Mouse (Mus musculus) CH12.LX (cell line): Measurements from ENCODE around the gene Kansl1l. TPM values are rescaled to one million over a fixed set of nuclear protein-coding genes. Genes with fewer than 3 reads are reported as not detected.
A peak's percentile ranks its signal among the peaks of the same experiment; 100 is the strongest.

Experiments
- DNase-seq: peaks from one replicate; pipeline ENCODE4 v3.0.0-alpha.2; 2013; ENCODE audit errors: extremely low read depth
- H3K27ac ChIP-seq: 2 replicates; pipeline ENCODE4 v1.5.1; 2012; ENCODE audit warnings: low read depth, mild to moderate bottlenecking, control low read depth, moderate library complexity; ENCODE audit not compliant: insufficient read depth
- H3K27me3 ChIP-seq: replicated peaks from 2 replicates; pipeline ENCODE3; 2012; ENCODE audit warnings: inconsistent platforms
- H3K36me3 ChIP-seq, 2 experiments: replicated peaks in 1 of 2; 2 replicates each; pipeline versions ENCODE3 to v1.6.1; 2012; ENCODE audit warnings: inconsistent platforms in 1 of 2, low read length in 1 of 2, mild to moderate bottlenecking in 1 of 2, mixed read lengths in 1 of 2, moderate library complexity in 1 of 2; ENCODE audit not compliant: control insufficient read depth in 1 of 2, insufficient read depth in 1 of 2
- H3K4me1 ChIP-seq, 2 experiments: 2 replicates each; pipeline ENCODE4 v1.6.1; 2012; ENCODE audit warnings: inconsistent platforms in 1 of 2, moderate library complexity in 1 of 2; ENCODE audit not compliant: insufficient read depth in 2 of 2, control insufficient read depth in 1 of 2
- H3K4me2 ChIP-seq: 2 replicates; pipeline ENCODE4 v1.6.1; 2012; ENCODE audit warnings: low read depth, mild to moderate bottlenecking, control low read depth; ENCODE audit not compliant: poor library complexity, insufficient read depth, severe bottlenecking
- H3K4me3 ChIP-seq, 3 experiments: fragments of 150-350 bp in 1 of 3; sonication (generic) in 1 of 3; replicated peaks in 1 of 3; 2 replicates each; pipeline versions ENCODE3 to v1.5.1; 2011 to 2012; ENCODE audit warnings: low read depth in 2 of 3, low read length in 2 of 3, mild to moderate bottlenecking in 2 of 3, moderate library complexity in 2 of 3, control low read depth in 1 of 3, improper control_type of control experiment in 1 of 3, inconsistent platforms in 1 of 3, mixed read lengths in 1 of 3; ENCODE audit not compliant: poor library complexity in 1 of 3
- H3K79me2 ChIP-seq: replicated peaks from 2 replicates; pipeline ENCODE4 v1.6.1; 2012; ENCODE audit warnings: mild to moderate bottlenecking, moderate library complexity; ENCODE audit not compliant: control insufficient read depth, poor library complexity, insufficient read depth, severe bottlenecking; ENCODE audit errors: extremely low read depth
- H3K9ac ChIP-seq: 2 replicates; pipeline ENCODE4 v1.6.1; 2012; ENCODE audit warnings: low read depth, mild to moderate bottlenecking, control low read depth, moderate library complexity; ENCODE audit not compliant: insufficient read depth
- H3K9me3 ChIP-seq: replicated peaks from 2 replicates; pipeline ENCODE3; 2012; ENCODE audit warnings: low read length, inconsistent platforms, mixed read lengths
- BHLHE40 ChIP-seq: IDR thresholded peaks from 2 replicates; pipeline ENCODE4 v1.6.1; 2011; ENCODE audit warnings: mild to moderate bottlenecking, low read depth, low read length, improper control_type of control experiment
- CHD1 ChIP-seq: IDR thresholded peaks from 2 replicates; pipeline ENCODE4 v1.6.1; 2012; ENCODE audit warnings: low read depth, low read length, improper control_type of control experiment, inconsistent platforms
- CTCF ChIP-seq, 2 experiments: IDR thresholded peaks in 1 of 2; conservative IDR thresholded peaks in 1 of 2; 2 replicates each; pipeline ENCODE4 v1.5.1; 2011 to 2012; ENCODE audit warnings: low read depth in 2 of 2, low read length in 2 of 2, improper control_type of control experiment in 1 of 2, inconsistent platforms in 1 of 2, mild to moderate bottlenecking in 1 of 2, moderate library complexity in 1 of 2
- ELF1 ChIP-seq: IDR thresholded peaks from 2 replicates; pipeline ENCODE4 v1.6.1; 2014; ENCODE audit warnings: low read depth, mild to moderate bottlenecking, inconsistent platforms, low read length, improper control_type of control experiment
- EP300 ChIP-seq: IDR thresholded peaks from 2 replicates; pipeline ENCODE4 v1.6.1; 2011; ENCODE audit warnings: low read length, improper control_type of control experiment
- GABPA ChIP-seq: IDR thresholded peaks from 2 replicates; pipeline ENCODE4 v1.6.1; 2012; ENCODE audit warnings: low read depth, low read length, improper control_type of control experiment, inconsistent platforms; ENCODE audit not compliant: insufficient replicate concordance
- HCFC1 ChIP-seq: IDR thresholded peaks from 2 replicates; pipeline ENCODE4 v1.6.1; 2012; ENCODE audit warnings: low read depth, mild to moderate bottlenecking, inconsistent platforms, low read length, improper control_type of control experiment
- IRF4 ChIP-seq: IDR thresholded peaks from 2 replicates; pipeline ENCODE4 v1.6.1; 2014; ENCODE audit warnings: low read depth, mild to moderate bottlenecking, inconsistent platforms, low read length, improper control_type of control experiment
- JUN ChIP-seq: IDR thresholded peaks from 2 replicates; pipeline ENCODE4 v1.6.1; 2011; ENCODE audit warnings: low read depth, mild to moderate bottlenecking, low read length, improper control_type of control experiment, moderate library complexity; ENCODE audit not compliant: insufficient read depth
- JUND ChIP-seq: conservative IDR thresholded peaks from 2 replicates; pipeline ENCODE4 v1.6.1; 2011; ENCODE audit warnings: low read depth, low read length, improper control_type of control experiment
- MEF2A ChIP-seq: IDR thresholded peaks from 2 replicates; pipeline ENCODE4 v1.6.1; 2014; ENCODE audit warnings: low read depth, mild to moderate bottlenecking, inconsistent platforms, low read length, improper control_type of control experiment, borderline replicate concordance
- NELFE ChIP-seq: IDR thresholded peaks from 2 replicates; pipeline ENCODE4 v1.6.1; 2011; ENCODE audit warnings: low read depth, low read length, improper control_type of control experiment
- PAX5 ChIP-seq: IDR thresholded peaks from 2 replicates; pipeline ENCODE4 v1.6.1; 2012; ENCODE audit warnings: low read length, inconsistent platforms, mixed read lengths
- POLR2A ChIP-seq: IDR thresholded peaks from 2 replicates; pipeline ENCODE4 v1.6.1; 2011; ENCODE audit warnings: low read depth, mild to moderate bottlenecking, improper control_type of control experiment, low read length
- POLR2AphosphoS2 ChIP-seq: IDR thresholded peaks from 2 replicates; pipeline ENCODE4 v1.6.1; 2011; ENCODE audit warnings: low read depth, low read length, improper control_type of control experiment
- RCOR1 ChIP-seq: conservative IDR thresholded peaks from 2 replicates; pipeline ENCODE4 v1.6.1; 2012; ENCODE audit warnings: low read depth, mild to moderate bottlenecking, inconsistent platforms, low read length, improper control_type of control experiment
- SIN3A ChIP-seq: IDR thresholded peaks from 2 replicates; pipeline ENCODE4 v1.6.1; 2012; ENCODE audit warnings: low read length, improper control_type of control experiment, inconsistent platforms
- SMC3 ChIP-seq: IDR thresholded peaks from 2 replicates; pipeline ENCODE4 v1.6.1; 2011; ENCODE audit warnings: low read depth, low read length, improper control_type of control experiment
- TBP ChIP-seq: conservative IDR thresholded peaks from 2 replicates; pipeline ENCODE4 v1.6.1; 2011; ENCODE audit warnings: low read depth, low read length, improper control_type of control experiment
- TCF12 ChIP-seq: IDR thresholded peaks from 2 replicates; pipeline ENCODE4 v1.6.1; 2014; ENCODE audit warnings: low read depth, mild to moderate bottlenecking, inconsistent platforms, low read length, improper control_type of control experiment
- UBTF ChIP-seq: IDR thresholded peaks from 2 replicates; pipeline ENCODE4 v1.6.1; 2012; ENCODE audit warnings: low read depth, mild to moderate bottlenecking, inconsistent platforms, low read length, improper control_type of control experiment, moderate library complexity
- ZKSCAN1 ChIP-seq: IDR thresholded peaks from 2 replicates; pipeline ENCODE4 v1.6.1; 2012; ENCODE audit warnings: low read depth, inconsistent platforms, low read length, improper control_type of control experiment, borderline replicate concordance
- ZMIZ1 ChIP-seq: IDR thresholded peaks from 2 replicates; pipeline ENCODE4 v1.6.1; 2012; ENCODE audit warnings: low read depth, mild to moderate bottlenecking, inconsistent platforms, low read length, improper control_type of control experiment
- ZNF384 ChIP-seq: IDR thresholded peaks from 2 replicates; pipeline ENCODE4 v1.6.1; 2012; ENCODE audit warnings: low read depth, low read length, improper control_type of control experiment, inconsistent platforms
- dilution Hi-C: fragments of 300-500 bp; cut with MboI; formaldehyde crosslinking; loops from 2 replicates; pipeline ENCODE4 v1.14.3; 2020; ENCODE audit warnings: low sequenced_read_pairs; ENCODE audit not compliant: extremely low pct_unique_long_range_greater_than_20kb, extremely low pct_ligation_motif_present
- in situ Hi-C: fragments of 300-500 bp; cut with MboI; formaldehyde crosslinking; loops from 3 replicates; pipeline ENCODE4 v1.14.3; 2019; ENCODE audit warnings: low sequenced_read_pairs, low pct_ligation_motif_present, low pct_unique_long_range_greater_than_20kb, mixed read lengths
- polyA plus RNA-seq: library from polyadenylated mRNA; unstranded; fragments of >175 nt; gene quantifications from 2 replicates; pipeline ENCODE4 v1.2.1, GENCODE M21; 2012; ENCODE audit warnings: low read depth; ENCODE audit not compliant: insufficient read length
- total RNA-seq, 2 experiments: library from RNA; depleted of rRNA; stranded (reverse); fragments of 300-350 nt in 1 of 2; fragments of >200 nt in 1 of 2; gene quantifications; 2 replicates each; pipeline ENCODE4 v1.2.3; 2012 to 2014

The Kansl1l gene
- 2.8 and 3.3 TPM in 2 replicates for total RNA-seq (2012; rRNA removed)
- total RNA-seq (2014; rRNA removed), result 6.0 and 6.9 TPM in 2 replicates
- polyA plus RNA-seq, result 3.5 and 3.6 TPM in 2 replicates

DNA sequence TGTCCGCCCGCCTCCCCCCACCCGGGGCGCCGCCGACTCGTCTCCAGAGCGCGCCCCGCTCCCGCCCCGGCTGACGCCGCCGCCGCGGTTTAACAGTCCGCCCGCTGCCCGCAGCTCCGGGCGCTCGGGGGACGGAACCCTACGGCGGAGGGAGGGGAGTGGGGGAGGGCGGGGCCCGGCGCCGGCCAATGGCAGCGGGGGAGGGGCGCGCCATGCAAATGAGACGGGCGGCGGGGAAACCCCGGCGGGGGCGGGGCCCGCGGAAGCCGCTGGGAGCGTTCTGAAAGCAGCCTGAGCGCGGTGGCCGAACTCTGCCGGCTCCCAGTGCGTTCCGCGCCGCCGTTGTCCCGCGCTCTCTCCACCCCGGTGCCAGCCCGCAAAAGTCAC lies at the start of gene Kansl1l:
Kansl1l (minus strand) TSS at position 110 of the 387 bp plus-strand sequence.
- Histone ChIP-seq H3K9ac (peak within 1 kb of the TSS; percentile 90), H3K4me3 (peak within 1 kb of the TSS; percentile 71 to 85 (median 79)), H3K4me1 (peaks cover 4 to 24% of the 10 kb centered on the region in 2 experiments; a peak in 3 of 4 replicates), H3K36me3 (peaks cover 0 to 5% of the 10 kb centered on the region in 2 experiments), H3K9me3 (no peaks in the 10 kb centered on the region), H3K27ac (peak within 1 kb of the TSS; percentile 82)
- DNase-seq, result peak; percentile 81
- in situ Hi-C loops, result no loop called here
- TF ChIP-seq POLR2AphosphoS2, result no peak
- TF ChIP-seq TCF12, result peak; percentile 53; the same call in 1 of the 2 replicates
- TF ChIP-seq CHD1, result no peak
- peak; percentile 49 for TF ChIP-seq ELF1
- TF ChIP-seq JUN, result no peak
- TF ChIP-seq SIN3A, result 0 out of 2 replicates have a peak, but pooled peaks have one; percentile 12
- TF ChIP-seq NELFE, result peak; percentile 70; the same call in 1 of the 2 replicates
- TF ChIP-seq PAX5, result no peak
- no peak for TF ChIP-seq GABPA
- no peak for TF ChIP-seq ZKSCAN1
- peak; percentile 38; the same call in 1 of the 2 replicates for TF ChIP-seq ZMIZ1
- TF ChIP-seq TBP, result no peak
- TF ChIP-seq UBTF, result 0 out of 2 replicates have a peak, but pooled peaks have one; percentile 63
- no peak for TF ChIP-seq EP300
- TF ChIP-seq POLR2A, result peak; percentile 76
- no peak for TF ChIP-seq BHLHE40
- no peak for TF ChIP-seq SMC3
- TF ChIP-seq, all 38 proteins: peak for 7
- H3K79me2 ChIP-seq, result peaks cover 10% of the 10 kb centered on the region
- dilution Hi-C loops, result no loop called here
- H3K4me2 ChIP-seq, result peak within 1 kb of the TSS; percentile 51; the same call in 1 of the 2 replicates
- H3K27me3 ChIP-seq, result no peaks in the 10 kb centered on the region

DNA sequence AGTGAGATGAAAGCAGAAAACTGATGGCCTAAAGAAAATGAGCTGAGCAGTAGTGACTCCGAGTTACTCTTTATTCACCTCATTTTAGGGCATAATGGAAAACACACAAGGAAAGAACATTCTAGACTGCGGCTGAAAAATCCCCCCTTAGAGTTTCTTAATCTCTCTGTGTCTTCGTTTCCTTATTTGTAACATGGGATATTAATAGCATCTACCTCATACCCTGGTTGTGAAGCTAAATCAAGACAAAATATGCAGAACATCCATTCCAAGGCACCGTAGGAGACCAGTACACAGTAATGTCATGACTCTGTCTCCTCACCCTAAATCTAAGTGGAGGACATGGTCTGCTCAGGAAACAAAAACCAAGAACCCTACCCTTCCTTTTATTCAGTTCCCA lies 48.3 kb upstream of the Kansl1l start:
- in situ Hi-C loops (no loop called here), dilution Hi-C loops (no loop called here)
- TF ChIP-seq EP300, result peak; percentile 25; the same call in 1 of the 2 replicates
- no peak for TF ChIP-seq ZNF384
- TF ChIP-seq JUND, result no peak
- TF ChIP-seq GABPA, result no peak
- no peak for TF ChIP-seq HCFC1
- no peak for TF ChIP-seq RCOR1
- TF ChIP-seq ZMIZ1, result no peak
- TF ChIP-seq CTCF (conservative IDR thresholded peaks at IDR 0.05 in 1 of 2, IDR thresholded peaks at IDR 0.05 in 1 of 2; ENCODE audit: low read depth in 2 of 2, low read length in 2 of 2), result no peak
- TF ChIP-seq IRF4, result peak; percentile 43; the same call in 1 of the 2 replicates
- peak; percentile 37; the same call in 1 of the 2 replicates for TF ChIP-seq JUN
- no peak for TF ChIP-seq ZKSCAN1
- no peak for TF ChIP-seq BHLHE40
- TF ChIP-seq MEF2A, result peak; percentile 96
- Histone ChIP-seq H3K4me3 (no peak overlapping the region), H3K4me2 (peak overlapping the region; percentile 39; the same call in 1 of the 2 replicates), H3K27ac (no peak overlapping the region), H3K27me3 (no peaks in the 10 kb centered on the region), H3K4me1 (peaks cover 5 to 35% of the 10 kb centered on the region in 2 experiments; a peak in 3 of 4 replicates), H3K9me3 (peaks cover 2% of the 10 kb centered on the region), H3K36me3 (peaks cover 0 to 3% of the 10 kb centered on the region in 2 experiments), H3K79me2 (peaks cover 15% of the 10 kb centered on the region), H3K9ac (no peak overlapping the region; the same call in 1 of the 2 replicates)
- DNase-seq, result peak; percentile 54
